Mouse (Mus musculus) adrenal gland, postnatal 4 days (tissue): ENCODE measurements around the gene Ppie. TPM values are rescaled to one million over a fixed set of nuclear protein-coding genes. Genes with fewer than 3 reads are reported as not detected.

ENCODE experiments used
- total RNA-seq, 2 experiments: library from RNA; stranded (reverse); gene quantifications; 2 replicates each; pipeline ENCODE4 v1.2.3; 2021

The Ppie gene
- total RNA-seq, 2 experiments from 2014 or later = 57.1 to 57.8 TPM

Other genes starting within 250 kb of the Ppie start
- gene Mfsd2a, start 178.8 kb downstream of the Ppie start, total RNA-seq = under 1 TPM; 0.59 to 0.90 TPM
- 1 to 10 TPM; 2.8 to 2.9 TPM for gene Mycl, start 144.3 kb downstream of the Ppie start, total RNA-seq
- gene Trit1, start 123.4 kb downstream of the Ppie start, total RNA-seq = 10 to 100 TPM; 19.1 to 19.7 TPM
- under 1 TPM in 1 of 2 experiments, not detected in 1; 0.20 TPM for gene Bmp8b, start 34.8 kb downstream of the Ppie start, total RNA-seq
- not detected for gene Oxct2b, start 23.7 kb downstream of the Ppie start, total RNA-seq
- 1 to 10 TPM; 3.1 to 5.5 TPM for gene Hpcal4, start 43.3 kb upstream of the Ppie start, total RNA-seq
- 10 to 100 TPM; 15.3 to 15.7 TPM for gene Nt5c1a, start 61.6 kb upstream of the Ppie start, total RNA-seq
- gene Heyl, start 93.6 kb upstream of the Ppie start, total RNA-seq = 10 to 100 TPM; 12.4 to 17.6 TPM
- gene Pabpc4, start 122.4 kb upstream of the Ppie start, total RNA-seq = 100 to 1,000 TPM; 104 to 119 TPM
- gene Oxct2a, start 183.7 kb upstream of the Ppie start, total RNA-seq = not detected
- not detected for gene Bmp8a, start 203.3 kb upstream of the Ppie start, total RNA-seq